Mouse (Mus musculus): Measurements from ENCODE around the gene Serpina3j.

- no peak for TF ChIP-seq TAL1 (IDR thresholded peaks at IDR 0.05; ENCODE audit: low read length)
- TF ChIP-seq GATA1 (IDR thresholded peaks at IDR 0.05; ENCODE audit: low read length): no peak
Observed at GRCm38 (mm10) chr12:104356006-104356405, 41.7 kb downstream of the Serpina3j start.
